Mouse (Mus musculus): ENCODE data around the gene 1700034I23Rik. TPM values are rescaled to one million over a fixed set of nuclear protein-coding genes. Genes with fewer than 3 reads are reported as not detected.
"Not testable (repeated sequence)": the region's sequence is repeated elsewhere in the genome, so short reads cannot be mapped to it uniquely, and the experiment has no call there.

Gene 1700034I23Rik
- polyA plus RNA-seq (2012; rRNA removed) = 0.06 and 0.15 TPM in 2 replicates

DNA sequence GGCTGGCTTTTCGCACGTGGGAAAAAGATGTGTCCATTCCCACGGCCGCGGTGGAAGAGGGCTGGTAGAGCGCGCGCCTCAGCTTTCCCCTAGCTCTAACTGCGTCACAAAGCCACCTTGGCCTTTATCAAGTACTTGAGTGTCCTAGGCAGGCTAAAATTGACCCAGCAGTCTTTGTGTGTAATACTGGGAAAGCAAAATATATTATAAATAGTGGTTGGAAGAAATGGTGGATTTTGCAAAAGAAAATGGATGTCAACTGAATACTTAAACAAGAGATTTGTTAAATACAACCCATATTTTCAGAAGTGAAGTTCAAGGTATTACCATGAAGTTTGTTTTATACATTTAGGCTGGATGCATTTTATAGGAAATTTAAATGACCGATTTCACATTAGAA is at the start of gene 1700034I23Rik:
TSS of gene 1700034I23Rik (minus strand) at position 101 of the 400 bp plus-strand sequence.
- not testable (repeated sequence) for DNase-seq (ENCODE audit: low spot score)

DNA sequence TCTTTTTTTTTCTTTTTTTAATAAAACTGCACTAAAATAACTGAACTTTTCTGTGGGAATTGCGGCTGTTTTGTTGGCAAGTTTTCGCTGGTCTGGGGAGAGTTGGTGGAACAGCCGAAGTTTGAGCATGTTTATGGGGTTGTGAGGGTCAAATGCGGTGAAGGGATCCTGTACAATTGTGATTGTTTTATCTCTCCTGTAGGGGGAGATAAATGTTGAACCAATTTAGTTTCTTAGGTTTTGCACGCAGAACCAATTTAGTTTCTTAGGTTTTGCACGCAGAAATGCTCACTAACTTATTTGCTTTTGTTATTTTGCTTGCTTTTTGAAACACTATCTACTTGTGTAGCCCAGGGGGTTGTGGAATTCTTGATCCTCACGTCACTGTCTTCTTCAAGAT is 49.0 kb upstream of the 1700034I23Rik start:
- DNase-seq (ENCODE audit: low spot score) = no peak

DNA sequence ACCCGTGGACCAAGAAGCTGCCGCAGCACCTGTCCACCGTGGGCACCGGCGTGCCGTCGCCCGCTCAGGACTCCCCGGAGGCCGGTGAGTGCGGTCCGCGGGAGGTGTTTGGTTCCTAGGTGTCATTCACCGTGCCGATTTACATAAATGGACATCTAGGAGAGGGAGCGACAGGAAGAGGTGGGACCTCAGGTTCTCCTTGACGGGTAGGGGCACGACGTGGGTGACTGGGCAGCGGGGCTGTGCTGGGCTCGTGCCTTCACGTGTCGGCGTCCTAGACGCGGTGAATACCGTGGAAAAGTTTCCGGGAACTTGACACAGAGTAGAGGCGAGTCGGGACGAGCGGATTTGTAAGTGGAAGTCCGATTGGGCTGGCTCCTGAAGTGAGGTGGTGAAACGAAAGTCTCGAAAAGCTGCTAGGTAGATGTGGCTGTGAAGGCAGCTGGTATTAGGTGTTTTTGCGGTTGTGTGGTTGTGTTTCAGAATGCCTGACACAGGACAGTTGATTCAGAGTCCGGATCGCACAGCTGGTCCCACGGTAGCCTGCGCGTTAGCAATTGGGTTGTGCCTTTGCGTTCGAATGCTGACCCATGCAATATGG is 48.4 kb upstream of the 1700034I23Rik start:
- DNase-seq (ENCODE audit: low spot score) = peak; percentile 64

DNA sequence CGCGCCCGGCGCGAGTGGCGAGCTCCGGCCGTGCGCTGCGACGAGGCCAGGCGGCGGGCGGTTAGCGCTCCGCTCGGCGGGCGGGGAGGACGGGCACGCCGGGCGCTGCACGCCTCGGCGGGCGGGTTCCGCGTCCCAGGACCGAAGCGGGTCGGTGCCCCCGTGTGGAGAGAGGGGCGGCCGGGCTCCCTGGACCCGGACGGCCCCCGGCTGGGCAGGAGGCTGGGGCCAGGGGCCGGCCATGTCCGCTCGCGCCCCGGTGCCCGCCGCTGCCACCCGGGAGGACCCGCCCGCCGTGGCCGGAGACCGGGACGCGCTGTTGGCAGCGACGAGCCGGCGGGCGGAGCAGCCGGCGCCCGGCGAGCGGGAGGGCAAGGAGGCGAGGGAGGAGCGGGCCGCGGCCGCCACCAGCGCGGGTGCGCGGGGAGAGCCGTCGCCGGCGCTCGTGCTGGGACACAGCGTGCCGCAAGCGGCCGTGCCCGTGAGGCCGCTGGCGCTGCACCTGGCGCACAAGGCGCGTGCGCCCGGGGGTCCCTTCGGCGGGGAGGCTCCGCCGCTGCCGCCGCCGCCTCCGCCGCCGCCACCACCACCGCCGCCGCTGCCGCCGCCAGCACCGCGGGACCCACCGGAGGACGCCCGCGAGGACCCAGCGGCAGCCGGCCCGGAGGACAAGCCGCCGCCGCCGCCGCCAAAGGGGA is 47.7 kb upstream of the 1700034I23Rik start:
- peak; percentile 65 for DNase-seq (ENCODE audit: low spot score)

DNA sequence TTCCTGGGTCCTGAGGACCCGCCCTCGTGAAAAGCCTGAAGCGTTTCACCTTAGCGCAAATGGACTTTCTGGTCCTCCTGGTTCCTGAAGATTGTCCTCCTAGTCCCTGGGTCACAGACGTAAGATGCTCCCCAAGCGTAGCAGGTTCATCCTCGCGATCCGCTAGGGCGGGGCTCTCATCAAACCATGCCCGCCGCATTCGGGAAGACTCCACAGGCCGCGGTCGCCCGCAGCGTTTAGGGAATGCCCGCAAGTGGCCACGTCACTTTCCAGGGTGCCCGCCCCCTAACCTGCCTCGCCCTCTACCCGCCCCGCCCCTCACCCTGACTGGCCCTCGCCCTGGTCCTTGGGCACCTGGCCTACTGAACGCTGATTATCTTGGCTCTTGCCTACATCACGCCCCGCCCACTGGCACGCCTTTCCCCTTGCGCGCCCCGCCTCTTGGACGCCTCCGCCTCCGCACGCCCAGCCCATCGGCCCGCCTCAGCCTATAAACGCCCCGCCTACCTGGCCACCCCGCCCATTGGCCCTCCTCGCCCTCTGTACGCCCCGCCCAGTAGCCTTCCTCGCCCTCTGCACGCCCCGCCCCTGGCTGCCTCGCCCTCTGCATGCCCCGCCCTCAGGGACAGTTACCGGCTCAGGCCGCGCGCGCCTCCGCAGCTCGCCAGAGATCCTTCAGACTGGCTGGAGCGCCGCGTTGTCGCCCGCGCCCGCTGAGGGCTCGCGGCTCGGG is 47.0 kb upstream of the 1700034I23Rik start, which contains the start of gene Larp1b:
TSS of gene Larp1b (plus strand) at position 659 of the 733 bp plus-strand sequence.
- peak; percentile 98 for DNase-seq (ENCODE audit: low spot score)

DNA sequence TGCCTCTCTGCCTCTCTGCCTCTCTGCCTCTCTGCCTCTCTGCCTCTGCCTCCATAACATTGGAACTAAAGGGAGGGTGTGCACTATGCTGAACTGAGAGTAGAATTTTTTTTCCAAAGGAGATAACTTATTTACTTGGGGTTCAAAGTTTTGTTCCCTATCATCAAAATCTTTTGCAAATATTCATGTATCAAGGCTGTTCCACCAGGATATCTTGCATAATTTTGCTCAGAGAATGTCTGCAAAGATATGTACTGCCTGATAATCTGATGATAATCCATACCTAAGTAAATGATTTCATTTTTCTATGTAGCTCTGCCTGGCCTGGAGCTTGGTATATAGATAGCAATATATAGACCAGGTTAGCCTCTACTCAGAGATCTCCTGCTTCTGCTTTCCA is 36.7 kb upstream of the 1700034I23Rik start:
- no peak for DNase-seq (ENCODE audit: low spot score)

DNA sequence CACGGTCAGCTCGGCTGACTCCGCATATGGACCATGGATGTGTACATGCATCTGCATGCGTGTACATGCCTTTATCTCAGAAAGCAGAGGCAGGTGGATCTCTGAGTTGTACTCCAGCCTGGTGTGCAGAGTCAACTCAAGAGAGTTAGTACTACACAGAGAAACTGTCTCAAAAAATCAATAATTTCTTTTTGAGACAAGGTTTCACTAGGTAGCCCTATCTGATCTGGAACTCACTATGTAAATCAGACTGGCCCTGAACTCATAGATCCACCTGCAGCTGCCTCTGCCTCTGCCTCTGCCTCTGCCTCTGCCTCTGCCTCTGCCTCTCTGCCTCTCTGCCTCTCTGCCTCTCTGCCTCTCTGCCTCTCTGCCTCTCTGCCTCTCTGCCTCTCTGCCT is 36.2 kb upstream of the 1700034I23Rik start:
- no peak for DNase-seq (ENCODE audit: low spot score)

DNA sequence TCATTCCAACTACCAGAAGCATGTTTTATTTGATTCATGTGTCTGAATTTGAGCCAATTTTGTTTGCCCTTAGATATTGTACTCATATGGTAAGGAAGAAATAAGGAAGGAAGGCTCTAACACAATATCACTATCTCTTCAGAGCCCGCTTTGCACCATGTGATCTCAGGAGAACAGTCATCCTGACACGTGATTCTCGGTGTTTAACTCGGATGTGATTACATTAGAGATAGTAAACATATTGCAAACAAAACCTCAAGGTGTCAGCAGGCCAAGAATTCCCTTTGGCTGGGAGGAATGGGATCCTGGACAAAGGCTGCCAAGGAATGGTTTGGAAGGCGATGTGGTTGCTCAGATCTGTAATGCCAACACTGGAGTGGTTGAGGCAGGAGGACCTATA is 35.8 kb upstream of the 1700034I23Rik start:
- no peak for DNase-seq (ENCODE audit: low spot score)

DNA sequence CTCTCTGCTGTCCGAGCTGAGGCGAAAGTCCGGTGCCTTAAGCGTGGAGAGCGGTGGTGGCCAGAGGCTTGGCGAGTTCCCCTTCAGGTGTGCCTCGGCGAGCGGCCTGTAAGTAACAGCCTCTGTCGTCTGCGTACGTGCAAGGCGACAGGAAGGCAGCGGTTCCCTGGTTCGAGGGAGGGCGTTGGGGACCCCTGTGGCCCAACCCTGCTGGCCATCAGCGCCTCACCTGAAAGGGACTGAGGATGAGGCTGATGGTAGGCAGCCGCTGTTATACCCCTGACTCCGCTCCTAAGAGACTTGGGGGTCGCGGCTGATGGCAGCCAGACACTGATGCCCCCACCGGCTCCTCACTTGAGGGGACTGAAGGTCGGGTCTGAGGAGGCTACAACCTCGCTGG is 8.0 kb downstream of the 1700034I23Rik start:
- peak; percentile 22 for DNase-seq (ENCODE audit: low spot score)

DNA sequence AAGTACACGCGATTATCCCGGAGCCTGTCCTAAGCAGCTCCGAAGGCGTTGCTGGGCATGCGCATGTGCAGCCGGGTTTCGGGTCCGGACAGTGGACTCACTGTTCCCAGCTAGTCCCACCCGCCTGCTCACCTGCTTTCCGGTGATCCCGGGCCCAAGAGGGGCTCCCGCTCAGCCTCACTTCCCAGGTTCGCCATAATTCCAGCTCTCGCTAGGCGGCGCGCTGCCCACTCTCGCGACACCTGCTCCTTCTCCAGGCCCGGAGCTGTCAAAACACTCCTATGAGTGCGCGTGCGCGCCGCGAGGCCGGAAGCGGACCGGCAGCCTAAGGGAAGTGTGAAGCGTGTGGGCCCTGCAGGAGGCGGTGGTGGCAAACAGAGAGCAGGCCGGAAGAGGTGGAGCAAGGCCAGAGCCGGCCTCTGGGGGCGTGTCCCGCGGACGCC is 8.5 kb downstream of the 1700034I23Rik start:
- peak; percentile 93 for DNase-seq (ENCODE audit: low spot score)

DNA sequence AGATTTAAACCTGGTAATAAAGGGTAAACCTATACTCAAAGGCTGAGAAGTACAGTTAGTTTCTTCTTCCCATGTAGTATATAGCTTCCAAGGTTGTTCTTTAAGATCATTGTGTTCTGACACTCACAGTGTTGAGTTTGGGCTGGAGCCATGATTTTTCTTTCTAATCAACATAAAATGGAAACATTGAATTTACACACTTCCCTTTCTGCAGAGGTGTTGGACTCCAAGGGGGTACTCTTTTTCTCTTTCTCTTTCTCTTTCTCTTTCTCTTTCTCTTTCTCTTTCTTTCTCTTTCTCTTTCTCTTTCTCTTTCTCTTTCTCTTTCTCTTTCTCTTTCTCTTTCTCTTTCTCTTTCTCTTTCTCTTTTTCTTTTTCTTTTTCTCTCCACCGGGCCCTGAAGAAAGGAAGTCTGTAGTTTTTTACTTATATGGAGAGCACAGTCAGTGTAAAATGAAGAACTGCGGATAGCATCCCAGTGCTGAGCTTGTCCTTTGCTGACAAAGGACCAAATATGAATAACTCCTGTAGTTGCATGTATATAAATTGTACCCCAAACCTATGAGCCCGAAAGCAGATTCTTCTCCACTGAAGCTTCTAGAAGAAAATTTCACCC is 49.1 kb downstream of the 1700034I23Rik start:
- not testable (repeated sequence) for DNase-seq (ENCODE audit: low spot score)

Other genes with a start within 250 kb of the 1700034I23Rik start
- 0.07 and 0.11 TPM in 2 replicates for gene Slc25a31, start 193.7 kb downstream of the 1700034I23Rik start, polyA plus RNA-seq (2012; rRNA removed)
- 7.1 and 9.9 TPM in 2 replicates for gene Hspa4l, start 158.0 kb downstream of the 1700034I23Rik start, polyA plus RNA-seq (2012; rRNA removed)
- gene Plk4, start 102.5 kb downstream of the 1700034I23Rik start, polyA plus RNA-seq (2012; rRNA removed) = 3.0 and 3.2 TPM in 2 replicates
- 9.3 and 9.8 TPM in 2 replicates for gene Mfsd8, start 55.7 kb downstream of the 1700034I23Rik start, polyA plus RNA-seq (2012; rRNA removed)
- 5.1 and 5.5 TPM in 2 replicates for gene Abhd18, start 55.6 kb downstream of the 1700034I23Rik start, polyA plus RNA-seq (2012; rRNA removed)
- 25.2 and 25.7 TPM in 2 replicates for gene Larp1b, start 47.3 kb upstream of the 1700034I23Rik start, polyA plus RNA-seq (2012; rRNA removed)
- gene Pgrmc2, start 180.5 kb upstream of the 1700034I23Rik start, polyA plus RNA-seq (2012; rRNA removed) = 31.8 and 38.2 TPM in 2 replicates